Mouse (Mus musculus): Measurements from ENCODE around the gene Stx1a.

- TF ChIP-seq CTCF (IDR thresholded peaks at IDR 0.05; ENCODE audit: control insufficient read depth, insufficient read depth, insufficient read length) (no peak), MYOD1 (IDR thresholded peaks at IDR 0.05; ENCODE audit: control insufficient read depth, insufficient read length, low read depth) (no peak), CEBPB (IDR thresholded peaks at IDR 0.05; ENCODE audit: low read depth) (no peak), USF1 (IDR thresholded peaks at IDR 0.05; ENCODE audit: low read depth) (no peak), MAX (IDR thresholded peaks at IDR 0.05) (no peak)
Measured at GRCm38 (mm10) chr5:135025899-135026298, 2.6 kb downstream of the Stx1a start.
